Mouse (Mus musculus): ENCODE data around the gene Zpbp.

DNA sequence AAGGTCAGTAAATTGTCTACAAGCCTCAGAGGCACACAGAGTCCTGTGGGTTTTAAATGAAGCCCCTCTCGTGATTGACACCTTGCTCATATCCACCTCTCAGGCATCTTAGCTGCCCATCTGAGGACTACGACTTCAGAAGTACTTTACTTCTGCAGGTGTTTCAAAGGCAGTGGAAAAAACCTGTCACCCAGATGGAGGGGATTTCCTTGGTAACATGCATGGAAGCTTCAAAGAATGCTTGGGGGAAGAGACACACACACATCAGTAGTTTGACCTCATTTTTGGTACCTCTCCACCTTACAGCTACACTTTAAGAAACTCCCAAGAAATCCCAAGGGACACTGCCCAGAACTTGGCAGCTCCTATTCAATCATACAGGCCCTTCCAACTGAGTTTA lies 44.0 kb upstream of the Zpbp start:
- no peak for TF ChIP-seq POLR2A (IDR thresholded peaks at IDR 0.05; ENCODE audit: insufficient read depth, low read depth, low read length)
- TF ChIP-seq CTCF (IDR thresholded peaks at IDR 0.05; ENCODE audit: insufficient read depth, low read depth, low read length) = no peak

Data from olfactory bulb, adult 2 months (tissue).